Mouse (Mus musculus) MN1 (cell line): ENCODE measurements around the gene Popdc2.

Experiments used
- DNase-seq: peaks from one replicate; pipeline ENCODE4 v3.0.0-alpha.2; 2016; ENCODE audit warnings: low spot score

The Popdc2 gene

GRCm38 (mm10) chr16:38354185-38354913 lies 7.7 kb upstream of the Popdc2 start:
- no peak for DNase-seq

- no peak for DNase-seq
Measured at GRCm38 (mm10) chr16:38358256-38358812, 3.7 kb upstream of the Popdc2 start.

GRCm38 (mm10) chr16:38359241-38359640 lies 2.8 kb upstream of the Popdc2 start:
- no peak for DNase-seq

GRCm38 (mm10) chr16:38359857-38360256 lies 2.2 kb upstream of the Popdc2 start:
- no peak for DNase-seq

- no peak for DNase-seq
Measured at GRCm38 (mm10) chr16:38360317-38360716, 1.7 kb upstream of the Popdc2 start.

GRCm38 (mm10) chr16:38362493-38363255 lies 665 bp downstream of the Popdc2 start:
- no peak for DNase-seq

GRCm38 (mm10) chr16:38363256-38363595 lies 1.2 kb downstream of the Popdc2 start:
- no peak for DNase-seq

- no peak for DNase-seq
Measured at GRCm38 (mm10) chr16:38363657-38364056, 1.6 kb downstream of the Popdc2 start.

- no peak for DNase-seq
Measured at GRCm38 (mm10) chr16:38365390-38365789, 3.4 kb downstream of the Popdc2 start.

GRCm38 (mm10) chr16:38366231-38366630 lies 4.2 kb downstream of the Popdc2 start:
- no peak for DNase-seq

GRCm38 (mm10) chr16:38368336-38368735 lies 6.3 kb downstream of the Popdc2 start:
- peak; percentile 62 for DNase-seq

GRCm38 (mm10) chr16:38369000-38369399 lies 7.0 kb downstream of the Popdc2 start:
- no peak for DNase-seq

GRCm38 (mm10) chr16:38369431-38369830 lies 7.4 kb downstream of the Popdc2 start:
- no peak for DNase-seq

- DNase-seq: no peak
Measured at GRCm38 (mm10) chr16:38369992-38370484, 8.0 kb downstream of the Popdc2 start.

- no peak for DNase-seq
Measured at GRCm38 (mm10) chr16:38370633-38371374, 8.8 kb downstream of the Popdc2 start.

GRCm38 (mm10) chr16:38371705-38372296 lies 9.8 kb downstream of the Popdc2 start:
- DNase-seq: no peak

- DNase-seq: no peak
Measured at GRCm38 (mm10) chr16:38372876-38373275, 10.9 kb downstream of the Popdc2 start.

- no peak for DNase-seq
Measured at GRCm38 (mm10) chr16:38373439-38373838, 11.4 kb downstream of the Popdc2 start.

GRCm38 (mm10) chr16:38373941-38374340 lies 11.9 kb downstream of the Popdc2 start:
- DNase-seq: no peak

GRCm38 (mm10) chr16:38374379-38375140 lies 12.6 kb downstream of the Popdc2 start:
- no peak for DNase-seq

GRCm38 (mm10) chr16:38375182-38375581 lies 13.2 kb downstream of the Popdc2 start:
- no peak for DNase-seq
